Mouse (Mus musculus) monocyte, adult 2 months (primary cell): Measurements from ENCODE around the gene Ryr3.

Source experiments
- DNase-seq, 2 experiments: peaks; one replicate each; pipeline ENCODE4 v3.0.0; 2022; ENCODE audit warnings: low spot score in 2 of 2, low read depth in 1 of 2

Gene Ryr3

DNA sequence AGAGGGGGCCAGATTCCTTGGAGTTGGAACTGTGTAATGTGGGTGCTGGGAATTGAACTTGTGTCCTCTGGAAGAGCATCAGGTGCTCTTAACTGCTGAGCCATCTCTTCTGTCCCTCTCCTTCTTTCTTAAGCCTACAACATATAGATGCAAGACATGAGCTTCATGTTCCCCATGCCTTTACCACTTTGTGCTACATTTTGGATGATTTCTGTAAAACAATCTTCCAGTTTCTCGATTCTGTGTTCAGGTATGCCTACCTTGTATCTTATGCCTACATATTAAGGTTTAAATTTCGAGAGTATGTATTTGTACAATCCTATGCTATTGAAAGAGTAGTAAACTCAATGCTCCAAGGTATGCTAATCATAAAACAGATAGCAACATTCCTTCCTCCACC, 540.7 kb downstream of the Ryr3 start:
- DNase-seq = no peak

DNA sequence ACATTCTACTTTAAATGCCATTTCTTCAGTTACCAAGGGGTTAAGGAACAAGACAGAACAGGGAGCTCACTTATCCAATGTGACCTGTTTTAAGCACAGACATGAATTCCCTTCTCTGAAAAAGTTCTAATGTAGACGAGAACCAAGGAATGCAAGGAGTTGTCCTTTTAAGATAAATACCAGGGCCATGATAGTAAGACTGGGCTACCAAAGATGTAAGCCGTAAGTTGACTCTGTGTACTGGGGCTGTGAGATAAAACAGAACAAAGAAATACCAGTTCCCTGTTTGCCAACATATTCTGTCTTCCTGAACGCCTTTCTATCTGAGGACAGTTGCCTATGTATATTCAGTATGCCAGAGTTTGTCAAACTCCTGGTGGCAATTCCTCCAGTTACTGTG, 547.4 kb downstream of the Ryr3 start:
- no peak for DNase-seq

DNA sequence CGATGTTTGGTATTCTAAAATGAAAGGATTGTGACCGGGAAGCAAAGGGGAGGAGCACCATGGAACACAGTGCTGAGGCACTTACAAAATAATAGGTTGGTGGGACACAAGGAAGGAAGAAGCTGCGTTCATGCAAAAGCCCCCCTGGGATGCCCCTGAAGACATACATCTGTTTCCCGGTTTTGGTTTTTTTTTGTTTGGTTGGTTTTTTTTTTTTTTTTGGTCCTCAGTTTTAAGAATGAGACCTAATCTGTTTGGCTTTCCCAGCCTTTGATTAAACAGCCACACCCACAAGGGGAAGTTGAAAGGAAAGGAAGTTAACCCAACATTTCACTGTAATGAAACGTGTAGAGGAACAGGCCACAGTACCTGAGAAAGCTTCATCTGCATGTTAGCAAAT, 560.8 kb downstream of the Ryr3 start:
- DNase-seq = no peak

DNA sequence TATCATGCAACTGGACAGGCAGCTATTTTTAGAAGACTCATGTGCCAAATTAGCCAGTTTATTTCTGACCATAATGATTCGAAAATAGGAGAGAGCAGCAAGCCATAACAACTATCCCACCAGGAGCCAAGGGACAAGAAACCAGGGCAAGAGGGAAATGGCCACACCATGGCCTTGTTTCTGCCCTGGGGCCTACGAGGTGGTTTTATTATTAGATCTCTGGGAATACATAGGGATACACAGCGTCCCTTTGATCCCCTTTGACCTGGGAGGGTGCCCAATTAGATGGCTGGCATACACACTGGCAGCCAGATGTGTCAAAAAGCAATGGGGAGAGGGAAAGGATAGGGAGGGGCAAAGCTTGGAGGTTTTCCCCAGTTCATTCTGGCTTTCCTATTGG, 563.1 kb downstream of the Ryr3 start:
- no peak for DNase-seq

DNA sequence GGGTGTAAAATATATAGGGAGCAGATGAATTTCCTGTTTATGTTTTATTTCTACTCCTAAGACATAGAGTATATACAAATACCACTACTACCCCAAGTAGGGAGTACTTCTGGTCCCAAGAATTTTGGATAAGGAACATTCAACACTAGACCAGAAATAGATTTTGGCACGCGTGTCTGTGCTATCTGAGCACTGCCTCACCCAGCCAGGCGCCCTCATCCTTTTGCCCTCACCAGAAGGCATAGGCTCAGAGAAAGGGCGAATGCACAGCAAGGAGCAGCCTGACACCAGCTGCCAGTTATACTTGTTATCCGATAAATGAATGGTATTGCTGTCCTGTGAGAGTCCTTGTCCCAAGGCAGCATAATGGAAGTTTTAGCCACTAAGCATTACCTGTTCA, 579.7 kb downstream of the Ryr3 start:
- no peak for DNase-seq

DNA sequence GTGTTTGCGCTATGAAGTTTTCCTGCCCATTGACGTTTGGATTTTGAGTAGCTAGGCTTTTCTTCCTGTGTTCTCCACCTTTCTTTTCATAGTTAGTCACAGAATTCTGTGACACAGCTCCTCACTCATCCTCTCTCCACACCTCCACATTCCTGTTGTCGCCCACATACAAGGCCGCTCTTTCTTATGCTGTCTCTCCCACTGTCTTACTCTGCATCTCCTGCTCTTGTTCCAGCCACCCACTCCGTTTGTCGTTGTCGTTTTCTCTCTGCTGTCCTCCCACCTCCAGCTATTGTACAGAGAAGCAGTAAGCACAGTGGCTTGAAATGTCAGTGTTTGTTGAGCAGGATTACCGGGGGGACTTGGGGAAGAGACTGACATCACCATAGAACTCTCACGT, 584.4 kb downstream of the Ryr3 start:
- DNase-seq = no peak

DNA sequence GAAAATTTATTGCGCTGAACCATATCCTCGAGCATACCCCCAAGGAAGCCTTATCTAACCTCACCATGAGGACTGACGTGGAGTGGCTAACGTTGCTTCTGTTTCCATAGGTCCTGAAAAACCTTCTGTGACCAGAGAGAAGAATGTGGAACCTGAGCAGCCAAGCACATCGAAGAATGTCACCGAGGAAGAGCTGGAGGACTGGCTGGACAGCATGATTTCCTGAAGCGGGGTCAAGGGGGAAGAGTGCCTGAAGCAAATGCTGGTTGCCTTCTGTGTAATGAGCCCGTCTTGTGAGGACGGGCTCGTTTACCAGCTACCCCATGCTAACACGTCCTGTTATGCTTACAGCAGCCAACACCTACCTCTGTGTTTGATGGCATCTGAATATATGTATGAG, 586.2 kb downstream of the Ryr3 start:
- DNase-seq = no peak

DNA sequence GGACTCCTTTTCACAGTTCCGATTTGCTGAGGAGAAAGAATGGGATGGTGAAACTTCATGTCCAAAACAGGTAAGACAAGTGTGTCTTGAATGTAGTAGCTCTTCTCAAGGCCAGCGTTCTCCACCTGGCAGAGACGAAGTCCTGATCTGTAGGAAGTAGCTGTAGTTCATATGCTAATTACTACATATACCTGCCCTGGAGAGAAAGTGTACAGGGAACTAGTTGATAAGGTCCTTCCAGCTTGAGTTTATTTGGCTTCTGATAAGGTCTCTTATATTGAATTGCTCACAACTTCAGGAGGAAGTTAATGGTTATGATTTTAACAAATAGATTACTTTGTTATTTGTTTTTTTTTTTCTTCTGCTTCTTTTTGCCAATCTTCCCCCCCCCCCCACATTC, 591.7 kb downstream of the Ryr3 start:
- no peak for DNase-seq

DNA sequence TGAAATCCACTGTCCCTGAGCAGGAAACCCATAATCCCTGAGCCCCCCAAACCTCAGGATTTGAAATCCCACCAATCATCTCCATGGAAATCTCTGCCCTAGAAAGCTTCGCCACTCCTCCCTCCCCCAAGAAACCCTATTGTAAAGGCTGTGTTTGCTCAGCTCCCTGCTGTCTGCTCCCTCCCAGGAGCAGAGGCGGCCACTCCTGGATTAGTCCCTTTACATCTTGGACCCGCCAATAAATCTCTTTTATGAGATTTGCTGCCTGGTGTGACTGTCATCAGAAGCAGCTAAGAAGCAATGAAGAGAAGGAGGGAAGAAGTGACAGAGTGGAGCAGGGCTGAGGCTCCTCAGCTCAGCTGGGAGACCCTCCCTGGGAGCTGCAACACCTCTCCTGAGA, 599.7 kb downstream of the Ryr3 start:
- no peak for DNase-seq

DNA sequence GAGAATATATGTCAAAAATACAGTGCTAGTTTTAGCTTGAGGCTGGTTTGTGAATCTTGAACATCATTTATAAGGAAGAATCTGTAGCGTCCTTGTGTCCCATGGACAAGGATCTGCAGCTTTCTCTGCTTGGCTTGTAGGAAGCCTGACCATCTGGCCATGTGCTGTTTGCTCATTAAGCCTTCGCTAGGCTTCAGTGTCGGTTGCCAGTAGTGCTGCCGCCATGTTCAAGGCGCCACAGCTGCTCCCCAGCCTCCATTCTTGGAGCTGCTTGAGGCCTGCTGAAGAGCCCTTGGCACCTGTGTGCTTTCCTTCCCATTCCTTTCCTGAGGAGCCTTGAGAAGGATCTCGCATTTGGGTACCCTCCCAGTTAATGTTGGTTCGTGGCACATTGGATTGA, 602.5 kb downstream of the Ryr3 start:
- no peak for DNase-seq

DNA sequence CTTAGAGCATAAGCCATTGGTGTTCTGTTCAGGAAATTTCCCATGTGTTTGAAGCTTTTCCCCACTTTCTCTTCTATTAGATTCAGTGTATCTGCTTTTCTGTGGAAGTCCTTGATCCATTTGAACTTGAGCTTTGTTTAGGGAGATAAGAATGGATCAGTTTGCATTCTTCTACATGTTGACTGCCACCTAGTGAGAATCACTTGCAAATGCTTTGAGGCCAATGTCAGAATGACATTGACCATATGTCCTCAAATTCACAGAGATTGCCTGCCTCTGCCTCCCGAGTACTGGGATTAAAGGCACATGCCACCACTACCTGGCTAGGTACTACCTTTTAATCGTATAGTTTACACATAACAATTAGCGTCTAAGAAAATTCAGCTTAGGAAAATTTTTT, 604.3 kb downstream of the Ryr3 start:
- no peak for DNase-seq

DNA sequence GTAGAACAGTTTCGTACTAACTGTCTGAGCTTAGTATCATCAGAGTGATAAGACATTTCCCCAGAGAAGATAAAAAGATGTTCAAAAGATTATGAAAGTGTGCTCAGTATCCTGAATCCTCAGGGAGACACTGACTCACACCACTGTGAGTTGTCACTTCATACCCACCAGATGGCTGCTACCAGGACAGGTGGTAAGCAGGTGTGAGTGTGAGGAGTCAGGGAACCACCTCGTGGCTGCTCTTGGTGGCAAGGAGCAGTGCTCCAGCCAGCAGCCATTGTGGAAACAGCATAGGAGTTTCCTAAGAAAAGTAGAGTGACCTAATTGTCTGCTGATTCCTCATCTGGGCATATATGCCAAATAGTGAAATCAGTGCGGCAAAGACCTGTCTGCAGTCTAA, 610.4 kb downstream of the Ryr3 start:
- DNase-seq = no peak

DNA sequence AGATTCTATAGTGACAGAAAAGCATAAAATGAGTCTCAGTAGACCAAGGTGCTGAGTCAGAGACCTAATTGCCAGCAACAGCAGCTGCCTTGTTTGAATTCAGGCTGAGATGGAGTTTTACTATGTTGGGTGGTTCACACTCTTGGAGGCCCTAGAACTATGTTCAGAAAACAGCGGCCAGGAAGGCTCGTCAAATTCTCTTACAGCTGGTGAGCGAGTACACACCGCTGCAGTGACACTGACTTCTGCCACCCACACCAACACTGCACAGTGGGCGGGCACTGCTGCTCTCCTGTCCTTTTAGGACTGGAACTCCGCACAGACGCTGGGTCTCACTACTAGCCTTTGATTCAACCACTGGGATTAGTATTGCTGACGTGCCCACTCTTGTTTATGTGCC, 614.4 kb downstream of the Ryr3 start:
- no peak for DNase-seq

DNA sequence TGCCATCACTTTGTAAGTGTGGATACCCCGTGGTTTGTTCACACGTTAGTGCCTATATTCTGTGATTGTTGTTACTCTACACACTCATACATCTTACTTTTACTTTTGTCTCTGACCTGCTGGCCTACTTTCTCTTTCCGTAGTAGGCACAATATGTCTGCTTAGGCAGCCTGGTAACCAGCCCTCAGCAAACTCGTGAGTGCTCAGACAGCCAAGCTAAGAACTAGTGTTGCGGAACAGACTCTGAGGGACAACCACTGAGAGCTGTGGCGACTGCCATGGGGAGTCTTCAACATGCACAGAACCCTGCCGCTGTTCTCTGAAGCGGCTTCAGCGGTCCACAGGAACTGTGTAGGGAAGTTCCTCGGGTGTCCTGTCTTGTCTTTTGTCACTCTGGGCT, 616.7 kb downstream of the Ryr3 start:
- DNase-seq = no peak

DNA sequence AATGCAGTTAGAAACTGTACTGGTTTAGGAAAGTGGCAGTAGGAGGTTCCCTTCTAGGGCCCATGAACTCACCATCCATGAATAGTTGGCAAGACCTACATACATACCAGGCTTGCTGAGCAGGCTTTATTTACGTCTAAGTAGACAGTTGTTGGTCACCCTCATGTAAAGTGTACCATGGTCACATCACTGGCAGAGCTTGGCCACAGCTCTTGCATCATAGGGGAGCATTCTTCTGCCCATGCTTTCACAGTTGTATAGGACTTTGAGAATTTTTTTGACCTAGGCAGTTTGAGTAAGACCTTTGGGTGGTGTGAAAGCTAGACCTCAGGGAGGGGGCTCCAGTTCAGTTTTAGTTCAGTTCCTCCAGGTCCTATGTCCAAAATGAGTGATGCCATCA, 619.8 kb downstream of the Ryr3 start:
- DNase-seq = no peak

DNA sequence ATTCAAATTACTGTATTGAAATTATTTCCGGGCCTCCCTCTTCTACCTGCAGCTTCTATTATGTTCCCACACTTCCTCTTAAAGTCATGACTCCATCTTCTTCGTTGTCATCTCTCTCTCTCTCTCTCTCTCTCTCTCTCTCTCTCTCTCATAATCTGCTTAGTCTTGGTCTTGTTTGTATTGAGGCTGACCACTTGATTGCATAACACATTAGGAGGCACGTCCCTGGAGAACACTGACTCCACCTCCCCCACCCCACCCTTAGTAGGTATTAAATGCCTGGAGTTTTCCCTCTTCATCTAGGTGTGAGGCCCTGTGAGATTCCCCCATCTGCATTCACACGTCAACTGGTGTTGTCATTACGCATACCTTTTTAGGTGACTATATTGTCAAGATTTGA, 620.5 kb downstream of the Ryr3 start:
- DNase-seq = no peak

DNA sequence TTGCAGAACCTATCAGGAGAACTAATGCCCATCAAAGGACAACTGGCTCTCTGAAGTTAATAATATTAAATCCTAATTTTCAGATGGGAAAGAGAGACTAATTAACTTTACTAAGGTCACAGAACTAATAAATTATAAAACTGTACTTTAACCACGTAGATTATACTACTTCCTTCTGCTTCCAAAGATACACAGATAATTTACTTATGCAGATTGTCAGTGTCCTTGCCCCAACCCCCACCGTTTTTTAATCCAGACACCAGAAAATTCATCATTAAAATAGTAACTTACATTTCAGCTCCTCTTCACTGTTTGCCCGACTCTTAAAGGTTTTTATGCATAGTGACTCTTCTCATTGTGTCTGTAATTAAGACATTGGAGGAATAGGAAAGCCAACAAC, 621.1 kb downstream of the Ryr3 start:
- DNase-seq = no peak

DNA sequence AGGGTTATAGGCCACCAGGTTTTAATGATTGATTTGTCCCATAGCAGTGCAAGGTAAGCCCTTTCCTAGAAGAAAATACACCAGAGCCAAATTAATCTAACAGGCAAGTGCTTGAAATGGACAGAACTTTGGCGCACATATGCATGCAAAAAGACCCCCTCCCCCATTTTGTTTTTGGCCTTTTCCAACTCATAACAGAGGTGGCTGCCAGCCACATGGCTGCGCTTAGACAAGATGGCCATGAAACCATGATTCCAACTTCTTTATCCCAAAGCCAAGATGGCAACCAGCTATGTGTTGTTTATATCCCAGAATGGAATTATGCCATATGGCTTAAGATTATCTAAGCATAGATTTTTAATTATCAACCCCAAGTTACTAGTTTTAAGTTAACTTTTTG, 623.1 kb downstream of the Ryr3 start:
- DNase-seq = no peak

DNA sequence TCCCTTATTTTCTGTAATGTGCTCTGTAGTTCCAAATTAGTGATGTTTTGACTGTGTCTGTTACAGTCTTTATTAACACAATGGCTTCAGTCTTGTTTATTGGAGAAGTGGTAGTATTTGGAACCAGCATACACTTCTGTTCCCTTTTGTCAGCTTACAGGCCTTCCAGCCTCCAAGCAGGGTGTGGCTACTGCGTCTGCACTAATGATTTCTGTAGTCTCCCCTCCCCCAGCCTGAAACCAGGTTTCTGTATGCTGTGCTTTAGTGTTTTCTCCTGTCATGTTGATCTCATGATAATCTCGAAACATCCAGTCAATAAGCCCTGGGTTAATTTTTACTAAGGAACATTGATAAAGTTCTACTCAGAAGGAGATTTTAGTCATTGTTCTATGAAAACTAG, 623.6 kb downstream of the Ryr3 start:
- no peak for DNase-seq

DNA sequence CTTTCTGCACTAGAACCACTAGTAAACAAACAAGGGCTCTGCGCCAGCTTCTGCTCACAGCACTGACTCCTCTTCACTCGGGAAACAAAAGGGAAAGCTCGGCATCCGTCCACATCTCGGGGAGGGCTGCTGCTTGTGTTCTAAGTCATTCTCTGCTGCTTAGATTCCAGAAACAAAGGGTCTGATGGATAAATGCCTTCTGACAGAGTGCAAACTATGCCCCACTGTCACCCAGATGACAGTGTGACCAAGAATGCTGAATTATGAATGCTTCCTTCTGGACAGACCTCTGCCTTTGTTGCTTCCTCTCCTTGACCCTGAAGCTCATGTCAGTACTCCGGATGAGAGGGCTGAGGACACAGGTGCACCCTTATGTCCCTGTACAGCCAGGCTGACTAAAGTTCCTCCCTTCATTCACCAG, 625.4 kb downstream of the Ryr3 start:
- no peak for DNase-seq

DNA sequence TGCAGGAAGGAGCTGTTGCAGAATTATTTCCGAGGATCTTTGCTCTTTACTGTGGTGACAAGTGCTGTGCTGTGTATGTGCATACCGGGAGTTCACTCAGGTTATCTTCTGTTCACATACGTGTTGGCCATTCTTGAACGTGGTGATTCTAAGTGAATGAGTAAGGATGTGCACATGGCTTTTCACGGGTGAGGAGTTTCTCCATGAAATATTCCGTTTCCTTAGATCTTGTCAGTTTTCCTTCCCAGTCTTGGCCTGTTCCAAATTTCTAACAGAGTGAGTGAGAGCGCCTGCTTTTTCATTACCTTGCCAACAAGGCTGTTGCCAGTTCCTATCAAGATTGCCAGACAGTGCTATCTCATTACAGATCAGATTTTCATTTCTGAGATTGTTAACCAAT, 625.9 kb downstream of the Ryr3 start:
- DNase-seq = no peak
